Mouse (Mus musculus) lung, adult 2 months (tissue): ENCODE results near the gene Cd109.

ENCODE experiments used
- CTCF ChIP-seq: fragments of 200-500 bp; IDR thresholded peaks from 2 replicates; pipeline ENCODE4 v1.5.1; 2011; ENCODE audit warnings: mild to moderate bottlenecking, low read length, control low read depth; ENCODE audit not compliant: insufficient read depth
- POLR2A ChIP-seq: fragments of 200-500 bp; IDR thresholded peaks from 2 replicates; pipeline ENCODE4 v1.6.1; 2011; ENCODE audit warnings: low read depth, mild to moderate bottlenecking, control low read depth, low read length, borderline replicate concordance; ENCODE audit errors: extremely low read depth

DNA sequence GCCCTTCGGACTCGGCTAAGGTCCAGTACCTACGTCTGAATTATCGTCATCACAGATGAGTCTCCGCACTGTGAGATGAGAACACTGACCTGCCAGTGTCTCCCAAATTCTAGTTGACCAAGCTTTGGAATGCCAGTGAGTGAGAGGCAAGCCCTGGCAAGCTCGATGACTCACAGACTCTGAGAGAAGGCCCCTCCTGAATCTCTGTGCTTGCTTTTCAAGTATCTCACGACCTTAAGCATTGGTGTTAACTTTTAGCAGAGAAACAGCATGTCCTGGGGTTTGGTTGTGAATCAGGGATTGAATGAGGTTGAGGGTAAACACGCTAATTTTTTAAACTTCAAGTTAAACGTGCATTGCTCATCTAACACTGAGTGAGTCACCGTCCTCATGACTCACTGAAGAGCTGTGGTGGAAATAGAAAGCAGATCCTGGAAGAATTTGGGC is 8.0 kb downstream of the Cd109 start:
- TF ChIP-seq CTCF (no peak), POLR2A (no peak)
